Mouse (Mus musculus) MEL (cell line): ENCODE data around the gene Adamtsl1. TPM values are rescaled to one million over a fixed set of nuclear protein-coding genes. Genes with fewer than 3 reads are reported as not detected.

ENCODE experiments used
- DNase-seq: peaks from one replicate; pipeline ENCODE4 v3.0.0; 2011; ENCODE audit warnings: low read depth, low spot score
- H3K27ac ChIP-seq: 2 replicates; pipeline ENCODE4 v1.5.1; 2012; ENCODE audit warnings: low read depth, mild to moderate bottlenecking, control low read depth, low read length, moderate library complexity; ENCODE audit not compliant: control insufficient read depth
- H3K27me3 ChIP-seq, 2 experiments: fragments of 150-350 bp in 1 of 2; sonication (generic) in 1 of 2; 2 replicates each; pipeline ENCODE4 v1.6.1; 2012; ENCODE audit warnings: low read length in 2 of 2, mild to moderate bottlenecking in 2 of 2, improper control_type of control experiment in 1 of 2, moderate library complexity in 1 of 2; ENCODE audit not compliant: insufficient read depth in 2 of 2, control insufficient read depth in 1 of 2
- H3K36me3 ChIP-seq, 2 experiments: 2 replicates each; pipeline ENCODE4 v1.6.1; 2012 to 2014; ENCODE audit warnings: low read length in 2 of 2, improper control_type of control experiment in 1 of 2, inconsistent platforms in 1 of 2, mild to moderate bottlenecking in 1 of 2; ENCODE audit not compliant: insufficient read depth in 2 of 2, control insufficient read depth in 1 of 2
- H3K4me1 ChIP-seq, 2 experiments: fragments of 150-350 bp in 1 of 2; sonication (generic) in 1 of 2; 2 replicates each; pipeline ENCODE4 v1.6.1; 2012; ENCODE audit warnings: low read length in 2 of 2, improper control_type of control experiment in 1 of 2, mild to moderate bottlenecking in 1 of 2; ENCODE audit not compliant: insufficient read depth in 2 of 2, control insufficient read depth in 1 of 2
- H3K4me3 ChIP-seq, 2 experiments: fragments of 150-350 bp in 1 of 2; sonication (generic) in 1 of 2; 2 replicates each; pipeline ENCODE4 v1.5.1; 2012; ENCODE audit warnings: low read depth in 2 of 2, low read length in 2 of 2, mild to moderate bottlenecking in 2 of 2, moderate library complexity in 2 of 2, control low read depth in 1 of 2, improper control_type of control experiment in 1 of 2; ENCODE audit not compliant: control insufficient read depth in 1 of 2, insufficient read depth in 1 of 2
- H3K79me2 ChIP-seq: 2 replicates; pipeline ENCODE4 v1.6.1; 2012; ENCODE audit warnings: mild to moderate bottlenecking, low read length, moderate library complexity; ENCODE audit not compliant: control insufficient read depth, poor library complexity, insufficient read depth
- H3K9ac ChIP-seq: 2 replicates; pipeline ENCODE4 v1.6.1; 2012; ENCODE audit warnings: low read depth, mild to moderate bottlenecking, control low read depth, low read length, moderate library complexity; ENCODE audit not compliant: control insufficient read depth, poor library complexity, severe bottlenecking
- H3K9me3 ChIP-seq: fragments of 150-350 bp; sonication (generic); replicated peaks from 2 replicates; pipeline ENCODE4 v1.6.1; 2012; ENCODE audit warnings: mild to moderate bottlenecking, low read length, improper control_type of control experiment, moderate library complexity; ENCODE audit not compliant: insufficient read depth
- CHD1 ChIP-seq: IDR thresholded peaks from 2 replicates; pipeline ENCODE4 v1.6.1; 2012; ENCODE audit warnings: low read depth, mild to moderate bottlenecking, inconsistent platforms, low read length, improper control_type of control experiment
- CTCF ChIP-seq, 3 experiments: IDR thresholded peaks in 2 of 3; conservative IDR thresholded peaks in 1 of 3; 2 replicates each; pipeline ENCODE4 v1.5.1; 2011 to 2012; ENCODE audit warnings: low read length in 3 of 3, low read depth in 2 of 3, mild to moderate bottlenecking in 2 of 3, improper control_type of control experiment in 1 of 3, inconsistent platforms in 1 of 3, mixed read lengths in 1 of 3, moderate library complexity in 1 of 3; ENCODE audit not compliant: control insufficient read depth in 1 of 3, insufficient read depth in 1 of 3, poor library complexity in 1 of 3, severe bottlenecking in 1 of 3
- E2F4 ChIP-seq: IDR thresholded peaks from 2 replicates; pipeline ENCODE4 v1.6.1; 2011; ENCODE audit warnings: low read depth, low read length, improper control_type of control experiment, borderline replicate concordance
- ELF1 ChIP-seq: IDR thresholded peaks from 2 replicates; pipeline ENCODE4 v1.6.1; 2014; ENCODE audit warnings: low read depth, mild to moderate bottlenecking, inconsistent platforms, low read length, improper control_type of control experiment, moderate library complexity
- ETS1 ChIP-seq: IDR thresholded peaks from 2 replicates; pipeline ENCODE4 v1.6.1; 2012; ENCODE audit warnings: low read depth, mild to moderate bottlenecking, inconsistent platforms, low read length, improper control_type of control experiment, moderate library complexity
- GABPA ChIP-seq: IDR thresholded peaks from 2 replicates; pipeline ENCODE4 v1.6.1; 2012; ENCODE audit warnings: low read depth, mild to moderate bottlenecking, inconsistent platforms, low read length, improper control_type of control experiment, moderate library complexity
- GATA1 ChIP-seq: IDR thresholded peaks from 2 replicates; pipeline ENCODE4 v1.6.1; 2011; ENCODE audit warnings: low read depth, low read length, improper control_type of control experiment
- KAT2A ChIP-seq: conservative IDR thresholded peaks from 2 replicates; pipeline ENCODE4 v1.6.1; 2012; ENCODE audit warnings: low read depth, low read length, improper control_type of control experiment, inconsistent platforms
- MEF2A ChIP-seq: IDR thresholded peaks from 2 replicates; pipeline ENCODE4 v1.6.1; 2014; ENCODE audit warnings: low read depth, mild to moderate bottlenecking, inconsistent platforms, low read length, improper control_type of control experiment; ENCODE audit not compliant: poor library complexity, insufficient replicate concordance, severe bottlenecking; ENCODE audit errors: extremely low read depth
- MXI1 ChIP-seq: IDR thresholded peaks from 2 replicates; pipeline ENCODE4 v1.6.1; 2011; ENCODE audit warnings: mild to moderate bottlenecking, low read depth, low read length, improper control_type of control experiment
- MYB ChIP-seq: IDR thresholded peaks from 2 replicates; pipeline ENCODE4 v1.6.1; 2011; ENCODE audit warnings: mild to moderate bottlenecking, low read depth, low read length, improper control_type of control experiment
- MYC ChIP-seq: IDR thresholded peaks from 2 replicates; pipeline ENCODE4 v1.6.1; 2011; ENCODE audit warnings: low read depth, mild to moderate bottlenecking, low read length, improper control_type of control experiment, moderate library complexity
- POLR2AphosphoS2 ChIP-seq: IDR thresholded peaks from 2 replicates; pipeline ENCODE4 v1.6.1; 2011; ENCODE audit warnings: low read length, improper control_type of control experiment
- RAD21 ChIP-seq: IDR thresholded peaks from 2 replicates; pipeline ENCODE4 v1.6.1; 2011; ENCODE audit warnings: mild to moderate bottlenecking, low read depth, low read length, improper control_type of control experiment
- RCOR1 ChIP-seq: IDR thresholded peaks from 2 replicates; pipeline ENCODE4 v1.6.1; 2012; ENCODE audit warnings: low read depth, mild to moderate bottlenecking, inconsistent platforms, low read length, improper control_type of control experiment
- SMC3 ChIP-seq: IDR thresholded peaks from 2 replicates; pipeline ENCODE4 v1.6.1; 2011; ENCODE audit warnings: low read depth, low read length, improper control_type of control experiment
- USF1 ChIP-seq: IDR thresholded peaks from 2 replicates; pipeline ENCODE4 v1.6.1; 2014; ENCODE audit warnings: low read depth, mild to moderate bottlenecking, inconsistent platforms, low read length, improper control_type of control experiment, moderate library complexity
- USF2 ChIP-seq, 2 experiments: IDR thresholded peaks; 2 replicates each; pipeline ENCODE4 v1.6.1; 2011 to 2012; ENCODE audit warnings: improper control_type of control experiment in 2 of 2, low read length in 2 of 2, borderline replicate concordance in 1 of 2, inconsistent platforms in 1 of 2, low read depth in 1 of 2, mild to moderate bottlenecking in 1 of 2; ENCODE audit not compliant: insufficient read depth in 1 of 2
- ZC3H11A ChIP-seq: IDR thresholded peaks from 2 replicates; pipeline ENCODE4 v1.6.1; 2012; ENCODE audit warnings: low read depth, mild to moderate bottlenecking, inconsistent platforms, low read length, improper control_type of control experiment
- polyA plus RNA-seq, 2 experiments: library from polyadenylated mRNA; stranded (reverse) in 1 of 2; unstranded in 1 of 2; fragments of >175 nt in 1 of 2; fragments of >200 nt in 1 of 2; gene quantifications; 2 replicates each; pipeline versions ENCODE4 v1.2.1 to v1.2.4; 2012; ENCODE audit warnings: low replicate concordance in 2 of 2, low read depth in 1 of 2; ENCODE audit not compliant: insufficient read length in 2 of 2, insufficient read depth in 1 of 2, missing spikeins in 1 of 2
- total RNA-seq: library from RNA; depleted of rRNA; stranded (reverse); fragments of 300-350 nt; gene quantifications from 2 replicates; pipeline ENCODE4 v1.2.3, GENCODE M21; 2012

The Adamtsl1 gene
- total and polyA plus RNA-seq, 3 experiments: not detected

GRCm38 (mm10) chr4:85790226-85790625 lies 276.3 kb downstream of the Adamtsl1 start:
- no peaks in the 10 kb centered on the region for H3K36me3 ChIP-seq
- DNase-seq: peak; percentile 14
- no peaks in the 10 kb centered on the region for H3K4me1 ChIP-seq
- no peaks in the 10 kb centered on the region for H3K79me2 ChIP-seq
- no peak overlapping the region for H3K4me3 ChIP-seq
- H3K27ac ChIP-seq: no peak overlapping the region
- H3K9ac ChIP-seq: no peak overlapping the region
- TF ChIP-seq USF1 (no peak), ZC3H11A (no peak), KAT2A (no peak), ELF1 (no peak), USF2 (IDR thresholded peaks at IDR 0.05; ENCODE audit: borderline replicate concordance in 1 of 2, insufficient read depth in 1 of 2, low read depth in 1 of 2, low read length in 2 of 2) (no peak), MYB (no peak), CHD1 (no peak), RCOR1 (no peak), POLR2AphosphoS2 (no peak), MEF2A (no peak)
- H3K27me3 ChIP-seq: no peaks in the 10 kb centered on the region
- H3K9me3 ChIP-seq: no peaks in the 10 kb centered on the region

- Histone ChIP-seq H3K36me3 (no peaks in the 10 kb centered on the region), H3K9me3 (no peaks in the 10 kb centered on the region), H3K27me3 (no peaks in the 10 kb centered on the region), H3K4me3 (no peak overlapping the region), H3K4me1 (no peaks in the 10 kb centered on the region), H3K79me2 (no peaks in the 10 kb centered on the region), H3K9ac (no peak overlapping the region), H3K27ac (no peak overlapping the region)
- peak; percentile 79 for DNase-seq
- TF ChIP-seq RAD21 (peak; percentile 79), CTCF (IDR thresholded peaks at IDR 0.05 in 2 of 3, conservative IDR thresholded peaks at IDR 0.05 in 1 of 3; ENCODE audit: control insufficient read depth in 1 of 3, insufficient read depth in 1 of 3, low read depth in 2 of 3, low read length in 3 of 3, poor library complexity in 1 of 3, severe bottlenecking in 1 of 3) (peak; percentile 84 to 89 (median 85)), E2F4 (no peak), ZC3H11A (peak; percentile 66), ELF1 (0 out of 2 replicates have a peak, but pooled peaks have one; percentile 17), SMC3 (peak; percentile 74)
These were observed 287.8 kb downstream of the Adamtsl1 start for GRCm38 (mm10) chr4:85801805-85802204.

- Histone ChIP-seq H3K36me3 (no peaks in the 10 kb centered on the region), H3K9ac (no peak overlapping the region), H3K27me3 (no peaks in the 10 kb centered on the region), H3K79me2 (no peaks in the 10 kb centered on the region), H3K4me1 (no peaks in the 10 kb centered on the region), H3K4me3 (no peak overlapping the region)
- DNase-seq: no peak
- TF ChIP-seq CHD1 (no peak), GATA1 (no peak), MYB (no peak), MYC (no peak), MXI1 (no peak), ETS1 (no peak), GABPA (no peak), USF2 (IDR thresholded peaks at IDR 0.05; ENCODE audit: borderline replicate concordance in 1 of 2, insufficient read depth in 1 of 2, low read depth in 1 of 2, low read length in 2 of 2) (no peak)
- TF ChIP-seq, all 39 proteins: peak for 0
- no peak overlapping the region for H3K27ac ChIP-seq
- H3K9me3 ChIP-seq: no peaks in the 10 kb centered on the region
These were observed 300.4 kb downstream of the Adamtsl1 start for GRCm38 (mm10) chr4:85814418-85814817.
